Mouse (Mus musculus): ENCODE measurements at regions not wholly inside any gene's neighbourhood (a gene's known extent, or its start where the extent isn't known, plus 50 kb on each side); places are given as distances from the start of the nearest gene placed in this dataset.

DNA sequence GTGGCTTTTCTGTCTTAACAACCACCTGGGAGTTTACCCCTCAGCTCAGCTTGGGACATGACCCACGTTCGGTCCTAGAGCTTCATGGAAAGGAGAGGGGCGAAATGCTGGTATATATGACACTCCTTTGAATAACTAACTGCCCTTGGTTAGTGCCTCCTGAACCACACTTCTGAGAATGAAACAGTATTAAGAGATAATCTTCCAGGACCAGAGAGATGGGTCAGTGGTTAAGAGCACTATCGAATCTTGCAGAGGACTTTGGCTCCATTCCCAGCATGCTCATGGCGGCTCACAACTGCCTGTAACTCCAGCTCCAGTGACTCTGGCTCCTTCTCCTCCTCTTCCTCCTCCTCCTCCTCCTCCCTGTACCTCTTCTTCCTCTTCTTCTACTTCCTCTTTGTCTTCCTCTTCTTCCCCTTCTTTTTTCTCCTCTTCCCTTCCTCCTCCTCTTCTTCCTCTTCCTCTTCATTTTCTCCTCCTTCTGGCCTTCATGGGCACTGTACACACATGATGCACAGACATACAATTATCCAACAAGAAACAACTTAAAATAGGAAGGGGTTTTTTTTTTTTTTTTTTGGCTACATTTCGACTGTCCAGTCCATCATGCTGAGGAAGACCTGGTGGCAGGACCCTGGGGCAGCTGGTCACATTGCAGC, 71.0 kb upstream of the Ctnnb1 start:
- TF ChIP-seq CTCF (IDR thresholded peaks at IDR 0.05) = no peak
- intact Hi-C loops (cut with DNase I) = loop anchor here (5.0 kb wide), 1 partner anchor 81 kb away; no protein-coding TSS in a partner anchor
- no peak for DNase-seq (ENCODE audit: extremely low spot score in 1 of 2, low spot score in 2 of 2)

GRCm38 (mm10) chr9:120860969-120861595, 67.9 kb upstream of the Ctnnb1 start:
- Histone ChIP-seq H3K27ac (no peak overlapping the region), H3K4me3 (no peak overlapping the region)
- no peak for TF ChIP-seq CTCF (IDR thresholded peaks at IDR 0.05)
- intact Hi-C loops (cut with DNase I) = no loop called here
- DNase-seq (ENCODE audit: extremely low spot score in 1 of 2, low spot score in 2 of 2) = no peak

More for the DNA sequence above, 71.0 kb upstream of the Ctnnb1 start:
- Histone ChIP-seq H3K27ac (no peak overlapping the region), H3K4me3 (no peak overlapping the region)

DNA sequence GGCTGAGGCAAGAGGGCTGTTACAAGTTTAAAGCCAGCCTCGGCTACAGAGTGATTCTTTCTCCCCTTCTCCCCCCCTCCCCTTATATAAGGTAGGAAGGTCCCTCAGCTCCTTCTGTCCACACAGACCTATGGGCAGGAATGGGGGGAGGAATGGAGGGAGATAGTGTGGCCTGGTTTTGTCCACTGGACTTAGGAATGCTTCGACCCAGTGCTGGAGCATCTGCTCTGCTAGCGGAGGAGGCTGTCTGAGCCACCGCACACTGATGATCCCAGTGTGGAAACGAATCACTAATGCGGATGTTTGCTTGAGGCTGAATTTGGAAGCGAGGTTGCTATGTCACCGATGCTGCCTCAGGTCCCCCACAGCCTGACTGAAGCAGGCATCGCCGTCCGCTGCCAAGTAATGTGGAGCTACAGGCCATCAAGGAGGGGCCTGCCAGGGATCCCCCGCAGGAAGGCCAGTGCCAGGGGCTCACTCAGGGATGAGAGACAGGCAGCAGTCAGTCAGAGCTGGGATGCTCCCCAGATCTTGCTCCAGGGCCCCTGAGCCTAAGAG, 67.1 kb upstream of the Ctnnb1 start:
- no peak overlapping the region for H3K4me3 ChIP-seq
- H3K27ac ChIP-seq = no peak overlapping the region
- DNase-seq (ENCODE audit: extremely low spot score in 1 of 2, low spot score in 2 of 2) = peak in 1 of 2 experiments; percentile 34
- no peak for TF ChIP-seq CTCF (IDR thresholded peaks at IDR 0.05)
- intact Hi-C loops (cut with DNase I) = no loop called here

DNA sequence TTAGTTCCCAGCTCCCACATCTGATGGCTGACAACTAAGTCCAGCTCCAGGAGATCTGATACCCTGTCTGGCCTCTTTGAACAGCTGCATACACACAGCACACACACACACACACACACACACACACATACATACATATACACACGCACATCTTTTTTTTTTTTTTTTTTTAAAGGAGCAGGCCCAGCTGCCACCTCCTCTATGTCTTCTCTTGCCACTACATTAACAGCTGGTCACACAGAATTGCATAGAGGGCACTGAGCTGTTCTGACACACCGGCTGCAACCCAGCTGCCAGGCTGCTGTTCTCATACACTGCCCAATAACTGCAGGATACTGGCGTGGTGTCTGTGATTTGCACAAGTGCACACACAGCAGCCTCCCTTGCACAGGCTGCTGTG, 64.6 kb upstream of the Ctnnb1 start:
- intact Hi-C loops (cut with DNase I) = no loop called here
- H3K27ac ChIP-seq = no peak overlapping the region
- no peak for DNase-seq (ENCODE audit: extremely low spot score in 1 of 2, low spot score in 2 of 2)
- no peak overlapping the region for H3K4me3 ChIP-seq
- TF ChIP-seq CTCF (IDR thresholded peaks at IDR 0.05) = no peak

GRCm38 (mm10) chr9:120866251-120866650, 62.8 kb upstream of the Ctnnb1 start:
- TF ChIP-seq CTCF (IDR thresholded peaks at IDR 0.05) = no peak
- intact Hi-C loops (cut with DNase I) = no loop called here
- H3K27ac ChIP-seq = no peak overlapping the region
- H3K4me3 ChIP-seq = no peak overlapping the region
- DNase-seq (ENCODE audit: extremely low spot score in 1 of 2, low spot score in 2 of 2) = no peak

DNA sequence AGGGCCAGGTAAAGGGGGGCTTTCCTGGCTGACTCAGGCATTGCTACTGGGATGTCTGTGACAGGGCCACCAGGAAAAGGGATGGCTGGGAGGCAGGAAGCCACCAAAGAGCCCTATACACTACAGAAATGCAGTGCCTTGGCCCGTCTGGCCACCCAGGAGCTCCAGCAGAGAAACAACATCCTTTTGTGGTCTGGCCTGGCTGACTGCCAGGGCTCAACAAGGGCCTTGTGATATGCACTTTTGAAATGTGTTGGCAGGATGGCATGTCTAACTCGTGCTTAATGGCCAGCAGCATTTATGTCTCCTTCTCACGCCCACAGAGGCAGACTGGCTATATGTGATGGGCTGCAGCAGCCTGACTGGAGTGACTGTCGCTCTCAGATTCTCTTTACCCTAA, 62.3 kb upstream of the Ctnnb1 start:
- peak in 1 of 2 experiments; percentile 23 for DNase-seq (ENCODE audit: extremely low spot score in 1 of 2, low spot score in 2 of 2)
- intact Hi-C loops (cut with DNase I) = no loop called here
- H3K27ac ChIP-seq = no peak overlapping the region
- H3K4me3 ChIP-seq = no peak overlapping the region
- no peak for TF ChIP-seq CTCF (IDR thresholded peaks at IDR 0.05)

- Histone ChIP-seq H3K4me3 (no peak overlapping the region), H3K27ac (no peak overlapping the region)
- no peak for TF ChIP-seq CTCF (IDR thresholded peaks at IDR 0.05)
- DNase-seq (ENCODE audit: extremely low spot score in 1 of 2, low spot score in 2 of 2) = no peak
- intact Hi-C loops (cut with DNase I) = loop anchor here (2.0 kb wide), 2 partner anchors 67 to 151 kb away; no protein-coding TSS in a partner anchor
Measured at GRCm38 (mm10) chr9:120867861-120868260, 61.2 kb upstream of the Ctnnb1 start.

DNA sequence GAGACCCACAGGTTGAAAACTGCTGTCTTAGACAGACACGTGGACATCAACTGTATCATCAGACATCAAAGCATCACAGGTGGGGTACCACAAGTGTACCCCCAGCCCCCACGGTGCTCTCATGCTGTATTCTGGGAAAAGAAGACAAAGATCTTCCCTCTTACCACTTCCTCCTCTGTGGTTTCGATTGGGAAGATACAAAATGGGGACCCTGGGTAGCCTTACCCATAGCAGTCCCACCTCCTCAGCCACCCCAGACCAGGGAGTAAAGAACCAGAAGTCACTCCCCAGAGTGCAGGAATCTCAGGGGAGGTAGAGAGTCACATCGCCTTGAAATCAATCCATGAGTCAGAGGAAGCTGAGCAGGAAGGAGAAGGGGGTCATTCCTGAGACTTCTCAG, 60.7 kb upstream of the Ctnnb1 start:
- intact Hi-C loops (cut with DNase I) = loop anchor here (2.0 kb wide), 2 partner anchors 66 to 152 kb away; no protein-coding TSS in a partner anchor
- DNase-seq (ENCODE audit: extremely low spot score in 1 of 2, low spot score in 2 of 2) = no peak
- Histone ChIP-seq H3K27ac (peak overlapping the region; percentile 92; the same call in 1 of the 2 replicates), H3K4me3 (no peak overlapping the region)
- no peak for TF ChIP-seq CTCF (IDR thresholded peaks at IDR 0.05)

DNA sequence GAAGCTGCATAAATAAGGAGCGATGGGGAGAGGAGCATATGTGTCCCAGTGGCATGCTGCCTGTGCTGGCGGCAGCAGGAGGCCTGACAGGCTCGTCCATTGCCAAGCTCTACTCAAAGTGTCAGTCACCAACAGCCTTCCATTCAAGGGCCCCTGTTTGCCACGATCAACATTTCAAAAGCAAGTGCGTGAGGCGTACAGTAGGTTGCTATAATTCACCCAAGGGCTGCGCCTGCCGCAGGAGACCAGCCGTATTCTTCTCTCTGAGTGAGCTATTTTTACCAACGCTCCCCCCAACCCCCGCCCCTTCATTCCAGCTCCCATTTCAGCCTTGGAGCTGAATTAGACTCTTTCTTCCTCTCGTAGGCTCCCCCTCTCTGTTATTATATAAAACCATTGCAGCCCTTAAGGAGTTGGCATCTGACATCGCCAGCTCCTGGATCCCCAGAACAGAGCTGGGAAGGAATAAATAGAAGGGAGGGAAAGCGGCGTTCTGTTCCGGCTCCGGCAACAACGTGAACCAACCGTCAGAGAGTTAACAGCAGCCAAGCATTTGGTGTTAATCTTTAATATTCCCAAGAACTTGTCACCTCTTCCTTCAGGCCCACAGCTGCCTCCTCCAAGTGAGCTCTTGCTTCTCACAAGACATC, 59.5 kb upstream of the Ctnnb1 start:
- Histone ChIP-seq H3K27ac (peak overlapping the region; percentile 92), H3K4me3 (no peak overlapping the region)
- intact Hi-C loops (cut with DNase I) = loop anchor here (2.0 kb wide), 2 partner anchors 65 to 153 kb away; no protein-coding TSS in a partner anchor
- DNase-seq (ENCODE audit: extremely low spot score in 1 of 2, low spot score in 2 of 2) = peak; percentile 57 to 60
- no peak for TF ChIP-seq CTCF (IDR thresholded peaks at IDR 0.05)

- DNase-seq (ENCODE audit: extremely low spot score in 1 of 2, low spot score in 2 of 2) = no peak
- intact Hi-C loops (cut with DNase I) = no loop called here
- TF ChIP-seq CTCF (IDR thresholded peaks at IDR 0.05) = no peak
- Histone ChIP-seq H3K27ac (no peak overlapping the region), H3K4me3 (no peak overlapping the region)
Measured at GRCm38 (mm10) chr9:120873293-120873692, 55.7 kb upstream of the Ctnnb1 start.

GRCm38 (mm10) chr9:120874416-120874976, 54.5 kb upstream of the Ctnnb1 start:
- Histone ChIP-seq H3K4me3 (no peak overlapping the region), H3K27ac (no peak overlapping the region)
- DNase-seq (ENCODE audit: extremely low spot score in 1 of 2, low spot score in 2 of 2) = no peak
- intact Hi-C loops (cut with DNase I) = no loop called here
- no peak for TF ChIP-seq CTCF (IDR thresholded peaks at IDR 0.05)

DNA sequence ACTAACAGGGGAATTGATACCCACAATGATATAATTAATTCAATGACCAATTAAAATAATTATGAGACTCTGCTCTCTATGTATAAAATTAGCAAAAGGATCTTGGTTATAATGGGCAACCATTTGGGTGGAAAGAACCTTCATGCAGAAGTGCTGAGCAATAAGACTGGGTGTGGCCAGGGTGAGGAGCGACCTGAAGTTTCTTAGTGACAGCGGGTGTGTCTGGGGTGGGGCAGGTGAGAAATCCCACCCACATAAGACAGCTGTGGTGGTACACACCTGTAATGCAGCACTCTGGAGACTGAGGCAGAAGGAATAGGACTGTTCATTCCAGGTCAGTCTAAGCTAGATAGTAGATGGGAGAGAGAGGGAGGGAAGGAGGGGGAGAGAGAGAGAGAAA, 51.9 kb upstream of the Ctnnb1 start:
- no peak for DNase-seq (ENCODE audit: extremely low spot score in 1 of 2, low spot score in 2 of 2)
- no peak for TF ChIP-seq CTCF (IDR thresholded peaks at IDR 0.05)
- intact Hi-C loops (cut with DNase I) = no loop called here
- no peak overlapping the region for H3K4me3 ChIP-seq
- H3K27ac ChIP-seq = no peak overlapping the region
